Mouse (Mus musculus) mesoderm, embryonic 11.5 days (tissue): ENCODE measurements at regions not wholly inside any gene's neighbourhood (a gene's known extent, or its start where the extent isn't known, plus 50 kb on each side); places are given as distances from the start of the nearest gene placed in this dataset.
A peak's percentile ranks its signal among the peaks of the same experiment; 100 is the strongest.

Experiments used
- DNase-seq: peaks from one replicate; pipeline ENCODE4 v3.0.0-alpha.2; 2012; ENCODE audit warnings: low read depth, low spot score

DNA sequence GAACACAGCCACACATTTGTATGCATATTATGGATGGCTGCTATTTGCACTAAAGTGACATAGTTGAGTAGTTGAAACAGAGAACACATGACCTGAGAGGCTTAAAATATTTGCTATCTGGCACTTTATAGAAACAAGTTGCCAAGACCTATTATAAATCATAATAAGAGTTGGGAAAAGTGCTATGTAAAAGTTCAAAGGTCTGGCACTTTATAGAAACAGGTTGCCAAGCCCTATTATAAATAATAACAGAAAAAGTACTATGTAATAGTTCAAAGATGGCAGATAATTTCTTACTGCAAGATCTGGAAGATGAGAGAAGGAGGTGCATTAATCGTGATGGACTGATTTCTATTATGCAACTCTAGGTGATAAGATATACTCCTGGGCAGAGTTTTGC, 320.2 kb downstream of the Tfap2b start:
- DNase-seq: no peak

DNA sequence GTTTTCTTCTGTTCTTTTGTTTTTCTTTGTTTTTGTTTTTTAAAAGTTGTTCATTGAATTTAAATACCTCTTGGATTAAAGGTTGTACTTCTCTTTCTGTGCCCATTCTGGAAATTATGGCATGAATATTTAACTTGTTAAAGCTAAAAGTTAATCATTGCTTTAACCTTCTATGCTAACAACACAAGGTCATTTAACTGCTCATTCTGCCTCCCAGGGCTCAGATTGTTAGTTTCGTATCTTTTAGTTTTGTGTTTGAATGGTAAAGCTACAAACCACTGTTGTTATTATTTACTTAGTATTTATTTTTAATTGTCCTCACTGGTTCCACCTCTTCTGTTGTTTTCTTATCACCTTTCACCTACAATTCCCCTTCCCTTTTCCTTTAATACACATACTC, 322.7 kb downstream of the Tfap2b start:
- no peak for DNase-seq

DNA sequence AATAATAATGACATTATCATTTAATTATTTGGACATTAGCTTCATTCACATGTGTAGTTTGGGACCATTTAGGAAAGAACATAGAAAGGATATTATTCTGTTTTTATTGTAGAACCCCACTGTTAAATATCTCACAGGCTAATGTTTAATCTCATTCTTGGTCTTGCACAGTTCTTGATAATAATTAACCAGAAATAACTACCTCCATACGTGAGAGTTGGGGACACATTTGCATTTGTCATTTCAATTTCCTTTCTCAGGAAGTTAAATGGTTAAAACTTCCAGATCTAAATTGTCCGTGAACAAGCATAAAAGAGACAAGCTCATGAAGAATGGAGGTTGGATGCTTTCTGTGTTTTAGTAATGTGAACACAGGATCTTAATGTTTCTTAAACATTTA, 326.3 kb downstream of the Tfap2b start:
- DNase-seq: no peak

DNA sequence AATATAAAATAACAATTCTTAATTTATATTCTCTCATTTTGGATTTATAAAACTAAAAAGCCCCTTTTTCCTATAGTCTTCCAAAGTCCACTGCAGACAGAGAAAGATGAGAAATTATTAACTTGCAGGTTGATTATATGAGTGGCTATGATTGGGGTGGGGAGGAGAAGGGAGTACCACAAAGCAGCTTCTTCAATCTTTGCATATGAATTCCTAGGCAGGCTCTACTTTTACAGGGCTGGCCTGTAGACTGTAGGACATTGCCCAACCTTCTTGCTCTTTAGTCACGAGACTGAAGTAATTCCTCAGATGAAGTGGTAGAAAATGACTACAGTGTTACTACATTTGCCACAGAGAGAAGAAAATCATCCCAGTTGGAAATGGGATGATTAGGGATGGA, 334.3 kb downstream of the Tfap2b start:
- no peak for DNase-seq

DNA sequence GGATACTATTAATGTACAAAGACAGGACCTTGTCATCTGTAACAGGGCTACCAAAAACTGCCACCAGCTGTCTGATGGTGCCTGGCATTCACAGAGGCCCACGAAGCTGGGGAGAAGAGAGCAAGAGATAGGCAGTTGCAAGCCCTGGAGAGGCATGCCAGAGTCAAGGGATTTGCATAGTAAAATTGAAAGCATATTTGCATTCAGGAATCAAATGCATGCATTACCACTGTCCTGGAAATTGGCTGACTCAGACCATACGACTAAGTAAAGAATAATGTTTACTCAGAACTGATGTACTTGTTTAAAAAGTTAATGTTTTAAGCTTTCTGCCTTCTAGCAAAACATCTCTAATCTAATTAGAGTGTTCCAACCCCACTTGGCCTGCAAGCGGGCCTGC, 357.0 kb downstream of the Tfap2b start:
- no peak for DNase-seq

DNA sequence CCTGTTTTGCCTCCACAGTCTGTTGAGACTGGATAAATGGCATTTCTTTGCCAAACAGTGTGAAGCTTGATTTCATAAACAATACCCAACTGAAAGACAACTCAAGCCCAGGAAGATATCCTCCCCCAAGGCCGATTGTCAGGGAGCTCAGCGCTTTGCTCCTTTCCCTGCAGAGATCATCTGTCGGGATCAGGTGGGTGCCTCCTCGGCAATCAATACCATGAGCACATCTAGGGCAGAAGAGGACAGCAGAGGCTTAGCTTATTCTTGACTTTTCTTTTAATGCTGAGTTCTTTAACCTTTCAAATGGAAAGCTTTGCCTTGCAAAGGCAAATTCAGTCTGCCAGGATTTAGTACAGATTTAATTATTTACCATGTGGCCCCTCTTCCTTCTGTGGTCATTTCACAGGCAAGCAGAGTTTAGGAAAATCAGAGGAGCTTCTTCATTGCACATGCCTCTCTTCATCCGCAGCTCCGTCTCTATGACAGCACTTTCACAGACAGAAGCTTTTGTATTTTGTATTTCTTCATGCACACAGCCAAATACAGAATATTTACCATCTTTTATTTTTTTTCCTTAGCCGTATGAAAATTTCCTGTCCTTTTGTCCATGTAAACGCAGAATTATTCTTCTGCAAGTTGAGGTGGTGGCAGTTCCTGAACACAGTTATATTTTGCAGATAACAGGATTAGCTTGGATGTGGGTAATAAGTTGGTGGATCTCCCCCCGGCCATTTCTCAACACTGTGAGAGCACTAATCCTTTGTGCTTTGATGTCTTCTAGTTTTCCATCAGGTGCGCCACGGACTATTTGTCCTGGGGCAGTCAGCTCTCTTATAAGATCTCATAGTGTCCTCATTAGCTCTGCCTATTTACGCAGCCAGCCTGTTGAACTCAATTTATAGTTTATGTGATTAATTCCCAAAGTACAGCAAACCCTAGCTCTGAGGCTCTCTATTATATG, 374.6 kb downstream of the Tfap2b start:
- no peak for DNase-seq

DNA sequence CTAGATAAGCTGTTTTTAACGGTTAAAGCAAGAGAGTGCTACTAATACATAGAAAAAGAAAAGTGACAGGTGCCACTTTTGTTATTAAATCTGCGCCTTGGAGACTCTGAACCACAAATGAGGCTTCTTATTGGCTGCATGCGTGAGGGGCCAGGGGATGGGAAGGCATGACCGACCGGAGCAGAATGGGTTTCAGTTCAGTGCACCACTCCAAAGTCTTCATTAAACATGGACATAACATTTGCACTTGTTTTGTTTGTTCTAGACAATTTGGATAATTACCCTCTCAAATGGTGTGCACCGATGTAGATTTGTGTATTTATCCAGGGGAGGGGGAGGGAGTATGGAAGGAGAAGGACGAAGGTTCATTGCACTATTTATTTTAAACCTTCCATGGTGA, 396.8 kb downstream of the Tfap2b start:
- DNase-seq: no peak

DNA sequence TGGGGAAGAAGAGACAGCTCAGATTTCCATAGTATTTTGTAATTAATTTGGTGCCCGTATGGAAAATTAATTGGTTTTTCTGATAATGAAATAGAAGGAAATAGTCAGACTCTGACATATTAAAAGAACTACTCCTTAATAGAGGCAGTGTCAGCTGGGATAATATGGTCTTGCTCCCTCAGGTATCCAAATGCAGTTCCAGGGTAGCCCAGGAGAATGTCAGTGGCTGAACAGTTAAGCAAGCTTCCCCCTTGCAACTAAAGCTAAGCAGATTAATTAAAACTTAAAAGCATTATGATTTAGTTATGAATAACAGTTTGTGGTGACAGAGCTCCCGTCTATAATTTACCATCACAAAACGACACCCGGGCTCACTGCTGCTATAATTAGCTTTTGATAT, 407.0 kb downstream of the Tfap2b start:
- DNase-seq: no peak

DNA sequence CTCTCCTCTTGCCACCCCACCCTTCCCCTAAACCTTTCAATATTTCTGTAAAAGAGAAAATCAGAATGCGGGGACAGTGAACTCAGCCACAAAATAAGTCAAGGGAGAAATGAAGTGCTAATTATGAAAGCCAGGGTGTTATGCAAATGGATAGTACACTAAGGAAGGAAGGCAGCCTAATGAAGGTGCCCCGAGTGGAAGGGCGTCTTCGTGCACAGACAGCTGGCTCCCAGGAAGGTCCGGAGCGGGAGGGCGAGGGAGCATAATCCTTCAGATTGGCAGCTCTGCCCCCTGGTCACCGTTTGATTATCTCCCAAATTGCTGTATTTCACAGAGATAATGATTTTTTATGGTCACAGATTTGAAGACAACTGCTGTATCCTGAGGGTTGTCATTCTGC, 430.4 kb downstream of the Tfap2b start:
- DNase-seq: no peak

DNA sequence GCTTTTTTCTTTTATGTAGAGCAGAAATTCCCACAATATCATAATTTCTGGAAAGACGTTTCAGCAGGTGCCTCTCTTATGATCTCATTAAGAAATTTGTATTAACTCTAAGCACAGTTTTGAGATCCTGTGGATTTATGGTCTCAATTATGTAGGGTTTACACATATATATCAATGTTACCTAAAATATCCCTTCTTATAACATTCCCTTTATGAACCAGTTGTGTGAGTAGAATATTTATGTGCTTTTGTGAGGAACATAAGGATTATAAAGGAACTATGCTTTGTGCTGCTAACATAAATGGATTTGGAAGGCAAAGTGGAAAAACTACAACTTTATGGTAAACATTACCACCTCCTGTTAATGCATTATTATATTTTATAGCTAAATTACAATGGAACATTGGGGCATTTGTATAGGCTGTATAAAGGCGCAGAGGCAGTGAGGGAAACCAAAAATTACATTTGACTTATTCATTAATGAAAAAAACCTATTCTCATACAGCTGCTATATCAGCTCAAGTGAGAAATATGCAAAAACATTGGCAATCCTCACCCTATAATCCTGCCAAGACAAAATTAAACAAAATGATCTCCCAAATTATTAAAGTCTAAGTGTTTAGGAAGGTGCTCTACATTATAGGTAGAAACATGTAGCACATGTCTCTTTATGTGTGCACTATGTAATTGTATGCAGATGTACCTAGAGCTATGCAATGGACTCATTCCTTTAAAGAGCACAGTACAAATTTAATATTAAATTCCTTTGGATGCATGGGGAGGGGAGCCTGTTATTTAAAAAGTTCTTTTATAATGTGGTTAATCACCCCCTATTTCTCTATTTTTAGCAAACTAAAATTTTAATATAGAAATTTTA, 439.2 kb downstream of the Tfap2b start:
- DNase-seq: no peak

DNA sequence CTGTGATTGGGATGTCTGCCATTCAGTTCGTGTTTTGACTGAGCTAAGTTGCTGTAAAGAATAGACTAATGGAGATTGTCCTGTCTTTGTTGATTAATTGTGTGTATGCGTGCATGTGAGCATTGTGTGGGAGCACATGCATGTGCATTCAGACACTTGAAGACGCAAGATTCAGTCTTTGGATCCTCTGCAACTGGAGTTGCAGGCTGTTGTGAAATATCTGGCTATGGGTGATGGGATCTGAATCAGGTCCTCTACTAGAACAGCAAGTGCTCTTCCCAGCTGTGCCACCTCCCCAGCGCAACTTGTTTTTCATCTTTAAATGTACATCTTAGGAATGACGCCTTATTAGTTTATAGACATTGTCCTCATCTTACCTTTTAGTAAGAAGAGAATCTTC, 453.4 kb downstream of the Tfap2b start:
- no peak for DNase-seq

DNA sequence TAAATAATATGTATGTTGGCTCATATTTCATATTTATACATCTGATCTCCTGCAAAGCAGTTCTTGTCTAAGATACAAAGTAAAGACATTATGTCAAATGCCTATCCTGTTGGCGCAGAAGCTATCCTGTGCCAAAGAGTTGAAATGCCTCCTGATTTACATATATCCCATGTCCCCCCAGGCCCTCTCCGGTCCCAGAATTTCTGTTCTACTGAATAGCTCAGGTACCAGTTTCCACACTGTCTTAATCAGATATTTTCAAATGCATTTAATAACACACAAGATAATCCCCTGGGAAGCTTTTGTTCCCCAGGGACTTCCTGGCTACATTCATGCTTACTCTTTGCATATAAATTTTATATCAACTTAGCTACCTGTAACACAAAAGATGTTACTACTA, 454.1 kb downstream of the Tfap2b start:
- DNase-seq: no peak

DNA sequence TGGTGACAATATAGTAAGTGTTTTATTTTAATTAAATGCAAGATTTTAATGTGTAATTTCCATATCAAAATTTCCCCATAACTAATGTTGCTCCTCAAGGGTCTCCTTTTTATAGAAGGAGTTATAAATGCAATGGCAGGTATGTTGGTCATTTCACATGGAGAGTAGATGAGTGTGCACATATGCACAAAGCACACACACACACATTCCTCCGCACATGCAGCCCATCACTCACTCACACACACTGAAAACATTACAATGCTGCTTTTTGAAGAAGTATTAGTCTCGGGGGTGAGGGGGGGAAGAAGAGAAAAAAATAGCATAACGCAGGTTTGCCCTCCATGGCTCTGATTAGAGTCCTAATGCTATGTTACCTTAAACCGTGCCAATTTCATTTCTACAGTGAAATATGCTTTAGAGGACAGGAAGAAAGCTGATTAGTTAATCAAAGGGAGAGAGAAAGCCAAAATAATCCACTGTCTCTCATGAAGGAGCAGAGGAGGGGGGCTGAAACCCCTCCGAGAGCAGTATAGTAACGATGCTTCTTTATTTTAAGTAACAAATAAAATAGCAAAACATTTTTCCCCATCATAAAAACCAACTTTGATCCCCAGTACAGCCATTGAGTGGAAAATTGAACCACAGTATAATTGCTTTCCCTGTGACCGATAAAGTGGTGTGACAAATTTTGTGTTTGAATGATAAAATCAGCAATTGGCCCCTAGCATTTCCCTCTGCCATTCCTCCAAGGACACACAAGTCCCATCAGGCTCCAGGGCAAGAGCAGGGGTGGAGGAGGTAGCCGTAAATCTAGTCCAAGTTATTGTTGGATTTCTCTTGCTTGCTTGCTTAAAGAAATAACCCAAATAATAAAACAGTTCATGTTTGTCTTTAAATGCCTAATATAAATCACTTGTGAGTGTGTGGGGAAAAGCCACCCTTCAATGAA, 465.0 kb downstream of the Tfap2b start:
- DNase-seq: peak; percentile 19

DNA sequence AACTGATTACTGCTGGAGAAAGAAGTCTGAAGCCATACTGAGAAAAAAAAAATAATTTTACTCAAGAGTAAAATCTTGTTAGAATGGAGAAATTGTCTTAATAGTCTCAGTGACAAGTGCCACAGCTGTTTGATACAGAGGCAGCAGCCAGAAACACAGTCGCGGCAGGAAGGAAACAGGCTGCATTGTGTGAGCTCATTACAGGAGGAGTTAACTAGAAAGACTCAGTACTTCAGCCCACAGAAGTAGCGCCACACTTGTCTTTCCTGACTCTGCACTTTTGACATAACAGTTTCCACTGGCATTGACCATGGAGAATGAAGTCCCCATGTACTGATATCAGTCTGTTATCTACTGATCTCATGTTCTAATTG, 465.7 kb downstream of the Tfap2b start:
- peak; percentile 12 for DNase-seq

DNA sequence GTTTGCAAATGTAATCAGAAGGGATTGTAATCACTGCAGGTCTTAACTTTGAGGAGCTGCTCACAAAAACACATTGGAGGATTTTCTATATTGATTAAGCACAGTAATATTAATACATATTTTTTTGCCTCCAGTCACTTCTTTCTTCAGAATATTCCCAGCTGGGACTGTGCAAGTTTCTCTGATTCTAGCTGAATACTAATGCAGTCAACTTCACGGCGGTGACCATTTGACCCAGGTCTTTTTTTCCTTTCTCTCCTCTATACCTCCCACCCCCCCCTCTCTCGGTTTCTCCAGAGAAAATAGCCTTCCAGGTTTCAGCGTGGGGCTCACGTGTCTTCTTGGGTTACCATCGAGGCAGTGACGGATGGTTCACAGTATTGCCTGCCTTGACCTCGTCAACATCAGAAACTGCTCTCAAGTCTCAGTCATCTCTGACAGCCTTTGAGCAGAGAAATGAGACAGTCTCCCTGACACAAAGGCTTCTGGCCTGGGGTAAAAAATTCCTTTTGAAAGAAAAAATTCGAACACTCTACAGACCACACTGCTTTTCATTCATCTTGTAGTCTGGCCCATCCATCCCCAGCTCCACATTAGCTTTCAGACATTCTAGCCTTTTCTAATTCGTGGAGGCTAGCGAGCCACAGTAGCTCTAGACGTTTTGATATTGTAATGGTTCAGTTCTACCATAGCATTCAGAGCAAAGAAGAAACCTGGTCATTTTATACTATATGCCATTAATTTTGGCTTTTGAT, 472.5 kb downstream of the Tfap2b start:
- peak; percentile 43 for DNase-seq
